Mouse (Mus musculus) small intestine, adult 2 months (tissue): ENCODE measurements around the gene Tiam2.

ENCODE experiments used
- CTCF ChIP-seq: fragments of 200-500 bp; IDR thresholded peaks from 2 replicates; pipeline ENCODE4 v1.5.1; 2012; ENCODE audit warnings: low read depth, mild to moderate bottlenecking, control low read depth, inconsistent platforms, low read length, moderate library complexity, mixed read lengths; ENCODE audit not compliant: insufficient replicate concordance, insufficient read length; ENCODE audit errors: extremely low read depth
- POLR2A ChIP-seq: fragments of 200-500 bp; IDR thresholded peaks from 2 replicates; pipeline ENCODE4 v1.6.1; 2012; ENCODE audit warnings: low read depth, mild to moderate bottlenecking, control low read depth, inconsistent platforms, low read length, moderate library complexity

- TF ChIP-seq CTCF (peak; percentile 79; the same call in 1 of the 2 replicates), POLR2A (no peak)
Observed at GRCm38 (mm10) chr17:3509841-3510240, 183.5 kb downstream of the Tiam2 start.
